Mouse (Mus musculus): ENCODE measurements around the gene Cacna1c.

The Cacna1c gene

GRCm38 (mm10) chr6:119139561-119139960, 56.7 kb downstream of the Cacna1c start:
- no peak for DNase-seq (ENCODE audit: low spot score in 2 of 2)

DNA sequence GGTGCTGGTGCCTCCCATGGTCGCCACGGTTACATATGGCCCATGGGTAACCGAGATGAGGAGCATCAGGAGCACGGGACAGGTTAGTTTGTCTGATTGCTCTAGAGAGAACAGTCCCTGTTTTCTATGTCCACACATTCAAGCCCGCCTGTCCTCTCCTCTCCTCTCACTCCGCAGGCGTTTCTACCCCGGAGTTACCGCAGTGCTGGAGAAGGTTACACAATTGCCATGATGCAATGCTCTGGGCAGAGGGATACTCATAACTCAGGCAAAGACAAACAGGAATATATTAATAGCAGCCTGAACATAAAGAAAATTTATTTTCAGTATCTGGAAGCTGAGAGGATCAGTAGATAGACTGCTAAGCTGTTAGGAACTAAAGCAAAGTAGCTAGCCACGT, 58.5 kb downstream of the Cacna1c start:
- no peak for DNase-seq (ENCODE audit: low spot score in 2 of 2)

- no peak for DNase-seq (ENCODE audit: low spot score in 2 of 2)
Measured at GRCm38 (mm10) chr6:119132863-119133262, 63.4 kb downstream of the Cacna1c start.

DNA sequence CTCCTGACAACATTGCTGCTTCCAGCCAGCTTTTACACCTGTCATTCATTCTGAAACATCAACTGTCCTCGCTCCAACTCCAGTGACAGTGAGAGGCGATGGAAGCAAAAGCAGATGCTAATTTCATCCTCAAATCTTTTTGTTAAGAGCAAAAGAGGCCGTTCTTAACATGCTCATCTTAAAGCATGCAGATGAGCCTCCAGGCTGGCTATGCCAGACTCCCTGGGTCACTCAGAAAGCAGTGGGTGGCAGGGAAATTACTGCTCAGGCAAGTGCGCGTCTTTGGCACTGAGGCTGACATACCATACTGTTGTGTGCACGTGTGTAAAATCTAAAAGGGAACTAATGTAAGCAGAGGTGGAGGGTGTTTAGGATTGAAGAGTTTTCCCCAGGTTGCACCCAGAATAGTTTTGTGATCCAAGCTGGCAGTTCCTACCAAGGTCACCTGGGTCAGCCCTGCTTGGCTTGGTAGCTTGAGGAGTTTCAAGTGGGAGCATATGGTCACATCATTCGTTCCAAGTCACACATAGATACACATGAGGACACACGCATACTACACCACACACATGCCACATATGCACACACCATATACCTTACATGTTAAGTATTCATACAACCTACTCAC, 64.0 kb downstream of the Cacna1c start:
- no peak for DNase-seq (ENCODE audit: low spot score in 2 of 2)

GRCm38 (mm10) chr6:119129664-119130063, 66.6 kb downstream of the Cacna1c start:
- DNase-seq (ENCODE audit: low spot score in 2 of 2) = peak in 1 of 2 experiments; percentile 36

DNA sequence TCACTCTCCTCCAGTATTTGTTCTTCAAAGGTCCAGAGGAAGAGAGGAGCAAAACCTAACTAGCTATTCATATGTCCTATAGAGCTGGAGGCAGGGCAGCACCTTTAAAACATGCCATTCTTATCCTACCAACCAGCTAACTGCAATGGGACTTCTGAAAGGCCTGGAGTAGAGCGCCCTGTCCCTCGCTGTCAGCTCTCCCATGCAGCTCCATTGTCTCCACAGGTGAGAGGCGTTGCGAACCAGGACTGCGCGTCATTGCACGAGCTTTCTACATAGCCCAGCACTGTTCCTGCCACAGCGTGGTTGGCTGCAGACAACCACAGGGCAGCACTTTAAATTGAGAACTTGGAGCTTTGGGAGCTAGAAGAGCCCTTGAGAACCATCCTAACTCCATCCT, 67.7 kb downstream of the Cacna1c start:
- DNase-seq (ENCODE audit: low spot score in 2 of 2) = no peak

- no peak for DNase-seq (ENCODE audit: low spot score in 2 of 2)
Measured at GRCm38 (mm10) chr6:119128076-119128475, 68.1 kb downstream of the Cacna1c start.

GRCm38 (mm10) chr6:119126991-119127390, 69.2 kb downstream of the Cacna1c start:
- no peak for DNase-seq (ENCODE audit: low spot score in 2 of 2)

- no peak for DNase-seq (ENCODE audit: low spot score in 2 of 2)
Measured at GRCm38 (mm10) chr6:119118371-119118770, 77.8 kb downstream of the Cacna1c start.

DNA sequence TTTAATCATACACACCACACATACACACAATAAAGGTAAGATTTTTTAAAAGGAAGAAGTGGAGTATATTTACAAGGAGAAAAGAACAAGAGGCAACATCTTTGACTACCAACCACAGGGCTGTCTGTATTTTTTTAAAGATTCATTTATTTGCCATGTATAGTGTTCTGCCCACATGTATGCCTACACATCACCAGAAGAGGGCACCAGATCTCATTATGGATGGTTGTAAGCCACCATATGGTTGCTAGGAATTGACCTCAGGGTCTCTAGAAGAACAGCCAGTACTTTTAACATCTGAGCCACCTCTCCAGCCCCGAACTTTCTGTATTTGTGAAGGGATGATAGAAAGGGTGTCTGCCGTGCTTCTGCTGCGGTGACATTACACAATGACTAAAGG, 79.9 kb downstream of the Cacna1c start:
- no peak for DNase-seq (ENCODE audit: low spot score in 2 of 2)

- no peak for DNase-seq (ENCODE audit: low spot score in 2 of 2)
Measured at GRCm38 (mm10) chr6:119113362-119113761, 82.9 kb downstream of the Cacna1c start.

GRCm38 (mm10) chr6:119110369-119110768, 85.8 kb downstream of the Cacna1c start:
- DNase-seq (ENCODE audit: low spot score in 2 of 2) = no peak

GRCm38 (mm10) chr6:119108466-119109394, 87.5 kb downstream of the Cacna1c start:
- DNase-seq (ENCODE audit: low spot score in 2 of 2) = peak; percentile 80 to 83

GRCm38 (mm10) chr6:119107856-119108465, 88.3 kb downstream of the Cacna1c start:
- peak in 1 of 2 experiments; percentile 34 for DNase-seq (ENCODE audit: low spot score in 2 of 2)

- peak; percentile 56 to 59 for DNase-seq (ENCODE audit: low spot score in 2 of 2)
Measured at GRCm38 (mm10) chr6:119107140-119107855, 88.9 kb downstream of the Cacna1c start.

GRCm38 (mm10) chr6:119106726-119107125, 89.5 kb downstream of the Cacna1c start:
- no peak for DNase-seq (ENCODE audit: low spot score in 2 of 2)

GRCm38 (mm10) chr6:119105651-119106595, 90.3 kb downstream of the Cacna1c start:
- DNase-seq (ENCODE audit: low spot score in 2 of 2) = peak; percentile 43 to 46

DNA sequence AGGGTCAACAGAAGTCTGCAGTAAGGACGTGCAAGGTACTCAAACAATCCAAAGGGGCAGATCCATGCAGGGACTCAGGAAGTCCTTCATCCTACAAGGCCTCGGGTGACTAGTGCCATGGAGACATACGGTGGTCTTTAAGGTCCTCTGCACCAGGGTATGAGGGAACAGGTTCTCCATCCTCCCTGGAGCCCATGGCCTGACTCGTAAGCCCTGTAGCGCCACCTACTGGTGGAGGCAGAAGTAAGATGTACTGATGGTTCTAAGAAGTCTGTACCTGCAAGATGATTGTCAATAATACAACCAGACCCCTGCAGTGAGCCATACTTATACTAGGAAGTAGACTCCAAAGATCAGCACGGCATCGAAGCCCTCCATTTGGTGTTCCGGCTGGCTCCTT, 92.0 kb downstream of the Cacna1c start:
- DNase-seq (ENCODE audit: low spot score in 2 of 2) = peak; percentile 93

DNA sequence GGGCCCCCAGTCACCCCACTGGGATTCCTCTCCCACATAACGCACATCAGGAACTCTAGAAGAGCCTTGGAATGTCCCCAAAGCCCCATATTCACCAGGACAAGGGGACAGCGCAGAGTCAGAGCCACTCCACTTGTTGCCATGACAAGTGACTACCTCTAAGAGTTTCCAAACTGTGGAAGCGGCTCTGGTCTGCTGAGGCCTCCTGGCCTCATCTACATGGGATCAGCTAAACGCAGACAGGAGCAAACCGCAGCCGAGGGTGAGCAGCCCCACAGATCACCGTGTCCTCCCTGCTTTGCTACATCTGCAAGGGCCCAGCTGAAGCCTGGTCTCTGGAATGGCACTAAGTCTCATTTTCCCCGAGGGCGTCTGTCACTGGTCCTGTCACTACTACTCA, 93.3 kb downstream of the Cacna1c start:
- no peak for DNase-seq (ENCODE audit: low spot score in 2 of 2)

GRCm38 (mm10) chr6:119099333-119099732, 96.9 kb downstream of the Cacna1c start:
- DNase-seq (ENCODE audit: low spot score in 2 of 2) = no peak

- DNase-seq (ENCODE audit: low spot score in 2 of 2) = no peak
Measured at GRCm38 (mm10) chr6:119096481-119096880, 99.7 kb downstream of the Cacna1c start.

All from right cerebral cortex, adult 2 months (tissue).